Mouse (Mus musculus) heart, embryonic 14.5 days (tissue): ENCODE results near the gene Rad51b. TPM values are rescaled to one million over a fixed set of nuclear protein-coding genes. Genes with fewer than 3 reads are reported as not detected.

Experiments used
- ATAC-seq: fragments of 200-750 bp; cut with Nextera tagmentation; 2 replicates; pipeline ENCODE4 v1.8.0; 2017; ENCODE audit warnings: low read depth, moderate TSS enrichment; ENCODE audit not compliant: insufficient number of reproducible peaks, insufficient read depth, low FRiP score
- H3K27ac ChIP-seq, 2 experiments: fragments of 200-500 bp in 1 of 2; fragments of 300-500 bp in 1 of 2; sonication (generic) in 1 of 2; replicated peaks in 1 of 2; 2 replicates each; pipeline ENCODE4 v1.5.1; 2012 to 2014; ENCODE audit warnings: low read depth in 2 of 2, low read length in 2 of 2, control low read depth in 1 of 2, mild to moderate bottlenecking in 1 of 2, mixed read lengths in 1 of 2; ENCODE audit not compliant: control insufficient read depth in 1 of 2, insufficient read depth in 1 of 2
- H3K27me3 ChIP-seq: fragments of 300-500 bp; sonication (generic); 2 replicates; pipeline ENCODE4 v1.6.1; 2014; ENCODE audit warnings: mild to moderate bottlenecking, low read length, control low read depth; ENCODE audit not compliant: control insufficient read depth, insufficient read depth
- H3K36me3 ChIP-seq: fragments of 300-500 bp; sonication (generic); 2 replicates; pipeline ENCODE4 v1.6.1; 2014; ENCODE audit warnings: mild to moderate bottlenecking, control low read depth, low read length, mixed read lengths; ENCODE audit not compliant: control insufficient read depth, insufficient read depth
- H3K4me1 ChIP-seq, 2 experiments: fragments of 200-500 bp in 1 of 2; fragments of 300-500 bp in 1 of 2; sonication (generic) in 1 of 2; 2 replicates each; pipeline ENCODE4 v1.6.1; 2012 to 2014; ENCODE audit warnings: low read length in 2 of 2, control low read depth in 1 of 2, mixed read lengths in 1 of 2; ENCODE audit not compliant: control insufficient read depth in 2 of 2, insufficient read depth in 2 of 2
- H3K4me2 ChIP-seq: fragments of 300-500 bp; sonication (generic); 2 replicates; pipeline ENCODE4 v1.6.1; 2014; ENCODE audit warnings: mild to moderate bottlenecking, low read length
- H3K4me3 ChIP-seq, 2 experiments: fragments of 200-500 bp in 1 of 2; fragments of 300-500 bp in 1 of 2; sonication (generic) in 1 of 2; 2 replicates each; pipeline ENCODE4 v1.5.1; 2012 to 2014; ENCODE audit warnings: low read length in 2 of 2, mild to moderate bottlenecking in 2 of 2, control low read depth in 1 of 2, low read depth in 1 of 2, moderate library complexity in 1 of 2; ENCODE audit not compliant: control insufficient read depth in 1 of 2, insufficient read depth in 1 of 2
- H3K9ac ChIP-seq: fragments of 300-500 bp; sonication (generic); 2 replicates; pipeline ENCODE4 v1.6.1; 2014; ENCODE audit warnings: mild to moderate bottlenecking, low read length
- H3K9me3 ChIP-seq: fragments of 300-500 bp; sonication (generic); 2 replicates; pipeline ENCODE4 v1.6.1; 2016; ENCODE audit warnings: low read length, control low read depth; ENCODE audit not compliant: control insufficient read depth
- WGBS: fragments of 180-500 bp; shearing (Covaris S2); extraction: QIAGEN DNeasy Blood & Tissue Kit; methylation state at CpG from one replicate; pipeline ENCODE4 v1.1.7; 2014; 5-methylcytosine and 5-hydroxymethylcytosine counted together
- polyA plus RNA-seq: library from polyadenylated mRNA; unstranded; fragments of >200 nt; fragmentation: Nextera tagmentation; extraction: Ambion mirVana; gene quantifications from 2 replicates; pipeline ENCODE4 v1.2.1, GENCODE M21; 2014

The Rad51b gene
- polyA plus RNA-seq, 1 experiment from 2014 or later, result 4.2 TPM

DNA sequence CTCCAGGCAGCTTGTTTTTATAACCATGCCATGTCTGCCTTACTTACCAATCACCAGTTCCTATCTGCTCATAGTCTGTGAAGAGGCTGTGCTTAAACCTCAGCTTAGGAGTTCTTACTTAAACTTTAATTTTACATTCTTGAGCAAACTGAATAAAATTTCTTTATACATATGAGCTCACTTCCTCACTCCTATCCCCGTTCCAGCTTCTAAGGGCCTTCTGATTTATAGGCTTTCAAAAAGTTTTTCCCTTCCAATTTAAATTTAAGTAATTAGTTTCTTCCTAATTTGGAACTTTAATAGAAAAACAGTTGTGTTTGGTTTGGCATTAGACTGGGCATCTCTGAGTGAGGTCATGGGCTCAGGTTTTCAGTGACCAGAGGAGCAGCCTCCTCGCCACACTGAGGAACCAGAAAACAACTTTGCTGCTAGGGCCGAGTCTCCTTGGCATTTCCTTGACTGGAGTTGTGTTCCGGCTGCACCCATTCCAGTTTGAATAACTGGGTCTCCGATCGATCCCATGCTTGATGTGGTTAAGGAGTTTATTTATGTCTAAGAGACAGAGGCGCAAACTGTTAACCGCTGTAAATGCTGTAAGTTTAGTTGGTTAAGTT is 115.9 kb downstream of the Rad51b start:
- no peak for ATAC-seq
- H3K4me2 ChIP-seq, result no peak overlapping the region
- H3K36me3 ChIP-seq, result no peaks in the 10 kb centered on the region
- H3K27me3 ChIP-seq, result no peaks in the 10 kb centered on the region
- no peaks in the 10 kb centered on the region for H3K4me1 ChIP-seq
- H3K9me3 ChIP-seq, result no peaks in the 10 kb centered on the region
- no peak overlapping the region for H3K27ac ChIP-seq
- H3K9ac ChIP-seq, result no peak overlapping the region
- 79% methylated on average over 8 of the region's 8 CpGs for WGBS
- no peak overlapping the region for H3K4me3 ChIP-seq

DNA sequence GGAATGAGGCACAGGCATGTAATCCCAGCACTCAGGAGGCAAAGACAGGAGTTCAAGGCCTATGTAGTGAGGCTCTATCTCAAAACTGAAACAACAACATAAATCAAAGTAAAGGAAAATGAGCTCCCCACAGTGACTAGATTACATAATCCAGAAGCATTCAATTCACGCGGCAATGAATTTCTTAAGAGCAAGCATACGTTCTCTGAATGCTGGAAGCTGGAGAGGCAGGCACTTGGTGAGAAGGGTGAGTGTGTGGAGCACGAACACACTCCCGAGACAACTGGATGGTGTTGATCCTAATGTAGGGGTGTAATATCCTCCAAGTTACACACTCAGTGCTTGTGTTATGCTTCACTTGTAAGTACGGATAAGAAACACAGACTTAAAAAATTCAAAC is 120.3 kb downstream of the Rad51b start:
- Histone ChIP-seq H3K9ac (no peak overlapping the region), H3K36me3 (no peaks in the 10 kb centered on the region), H3K4me3 (no peak overlapping the region), H3K9me3 (no peaks in the 10 kb centered on the region), H3K27ac (no peak overlapping the region), H3K4me2 (no peak overlapping the region), H3K4me1 (peaks cover 0 to 7% of the 10 kb centered on the region in 2 experiments; a peak in 2 of 4 replicates), H3K27me3 (no peaks in the 10 kb centered on the region)
- WGBS, result 72% methylated on average over 6 of the region's 6 CpGs
- ATAC-seq, result no peak

- no peaks in the 10 kb centered on the region for H3K27me3 ChIP-seq
- H3K4me1 ChIP-seq, result peaks cover 0 to 7% of the 10 kb centered on the region in 2 experiments; a peak in 2 of 4 replicates
- no peaks in the 10 kb centered on the region for H3K36me3 ChIP-seq
- no peak overlapping the region for H3K4me2 ChIP-seq
- H3K27ac ChIP-seq, result no peak overlapping the region
- no peak overlapping the region for H3K4me3 ChIP-seq
- H3K9ac ChIP-seq, result no peak overlapping the region
- ATAC-seq, result no peak
- peaks cover 3% of the 10 kb centered on the region; the same call in 1 of the 2 replicates for H3K9me3 ChIP-seq
- 6% methylated on average over 6 of the region's 6 CpGs for WGBS
Measured at GRCm38 (mm10) chr12:79420605-79421004, 123.5 kb downstream of the Rad51b start.

DNA sequence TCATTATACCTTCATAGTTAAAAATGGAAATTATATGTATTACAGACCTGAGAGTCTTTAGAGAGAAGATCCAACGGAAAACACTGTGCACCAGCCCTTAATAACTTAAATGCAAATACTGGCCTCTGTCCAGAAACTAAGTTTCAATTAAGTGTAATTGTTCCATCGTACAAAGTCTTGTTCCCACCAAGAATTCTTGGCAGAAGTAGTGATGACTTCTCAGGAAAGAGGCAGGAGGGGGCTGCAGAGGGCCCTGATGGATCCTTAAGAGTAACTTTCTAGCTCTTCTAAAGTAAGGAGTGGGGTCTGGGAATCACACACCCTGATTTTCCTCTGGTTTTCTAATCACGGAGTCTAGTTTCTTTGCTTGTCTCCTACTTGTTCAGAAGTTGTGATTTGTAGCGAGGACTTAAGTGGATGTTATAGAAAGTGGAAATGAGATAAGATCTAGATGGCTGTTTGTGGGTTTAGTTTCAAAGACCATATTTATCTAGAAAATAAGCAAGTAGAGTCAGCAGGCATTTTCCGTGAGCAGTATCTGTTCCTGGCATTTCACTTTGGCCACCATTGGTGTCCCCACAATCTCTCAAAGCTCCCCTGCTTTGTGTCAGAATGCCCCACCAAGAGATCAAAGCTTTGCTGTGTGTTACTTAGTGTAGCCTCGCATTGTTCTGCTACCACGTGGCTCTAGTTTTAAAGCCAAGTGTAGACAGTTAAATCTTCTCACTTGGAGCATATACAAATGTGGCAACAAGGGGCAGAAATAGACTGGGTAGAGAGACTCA is 132.6 kb downstream of the Rad51b start:
- Histone ChIP-seq H3K4me3 (no peak overlapping the region), H3K9me3 (peaks cover 3% of the 10 kb centered on the region; the same call in 1 of the 2 replicates), H3K4me2 (no peak overlapping the region), H3K4me1 (peaks cover 6 to 10% of the 10 kb centered on the region in 2 experiments; a peak in 3 of 4 replicates), H3K36me3 (no peaks in the 10 kb centered on the region), H3K27me3 (no peaks in the 10 kb centered on the region), H3K27ac (peak overlapping the region in 1 of 2 experiments; percentile 52; a peak in 1 of 4 replicates), H3K9ac (no peak overlapping the region)
- WGBS, result 42% methylated on average over 7 of the region's 7 CpGs
- no peak for ATAC-seq

- Histone ChIP-seq H3K4me3 (no peak overlapping the region), H3K27ac (no peak overlapping the region), H3K9ac (no peak overlapping the region), H3K4me1 (peaks cover 6 to 10% of the 10 kb centered on the region in 2 experiments; a peak in 3 of 4 replicates), H3K36me3 (no peaks in the 10 kb centered on the region), H3K4me2 (no peak overlapping the region), H3K9me3 (no peaks in the 10 kb centered on the region), H3K27me3 (no peaks in the 10 kb centered on the region)
- 85% methylated on average over 4 of the region's 4 CpGs for WGBS
- no peak for ATAC-seq
Measured at GRCm38 (mm10) chr12:79431138-79431537, 134.1 kb downstream of the Rad51b start.

- 81% methylated on average over 7 of the region's 7 CpGs for WGBS
- no peak for ATAC-seq
Measured at GRCm38 (mm10) chr12:79433724-79434442, 136.8 kb downstream of the Rad51b start.

DNA sequence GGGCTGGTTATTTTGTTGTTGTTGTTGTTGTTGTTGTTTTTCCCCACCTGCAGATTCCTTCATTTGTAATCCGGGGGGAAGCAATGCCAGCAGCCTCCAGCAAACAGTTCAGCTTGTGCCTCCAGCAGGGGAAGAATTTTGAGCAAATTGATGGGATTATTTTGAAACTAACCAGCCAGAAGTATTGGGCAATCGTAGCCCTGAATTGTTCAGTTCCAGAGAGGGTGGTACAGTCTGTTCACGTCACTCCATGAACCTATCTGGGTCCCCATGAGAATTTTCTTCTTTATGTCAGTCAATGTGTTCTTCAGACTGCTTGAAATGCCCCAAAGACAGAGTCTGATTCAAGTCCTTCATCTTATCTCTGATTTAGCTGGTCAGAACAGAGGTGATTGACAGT is 138.4 kb downstream of the Rad51b start:
- H3K9me3 ChIP-seq, result no peaks in the 10 kb centered on the region
- H3K4me2 ChIP-seq, result no peak overlapping the region
- H3K9ac ChIP-seq, result no peak overlapping the region
- no peaks in the 10 kb centered on the region for H3K36me3 ChIP-seq
- WGBS, result 73% methylated on average over 3 of the region's 3 CpGs
- ATAC-seq, result no peak
- no peaks in the 10 kb centered on the region; a peak in 1 of 4 replicates for H3K4me1 ChIP-seq
- H3K4me3 ChIP-seq, result no peak overlapping the region
- no peak overlapping the region for H3K27ac ChIP-seq
- no peaks in the 10 kb centered on the region for H3K27me3 ChIP-seq

More at GRCm38 (mm10) chr12:79433724-79434442, 136.8 kb downstream of the Rad51b start:
- no peaks in the 10 kb centered on the region for H3K36me3 ChIP-seq
- no peak overlapping the region for H3K27ac ChIP-seq
- no peak overlapping the region for H3K9ac ChIP-seq
- H3K4me2 ChIP-seq, result no peak overlapping the region
- peaks cover 6 to 10% of the 10 kb centered on the region in 2 experiments; a peak in 3 of 4 replicates for H3K4me1 ChIP-seq
- no peaks in the 10 kb centered on the region for H3K9me3 ChIP-seq
- no peaks in the 10 kb centered on the region for H3K27me3 ChIP-seq
- no peak overlapping the region for H3K4me3 ChIP-seq
